Mouse (Mus musculus) megakaryocyte-erythroid progenitor cell, adult 5-6 weeks (primary cell): Measurements from ENCODE around the gene Eif3k. TPM values are rescaled to one million over a fixed set of nuclear protein-coding genes. Genes with fewer than 3 reads are reported as not detected.

Experiments
- ATAC-seq: replicated peaks from 2 replicates; pipeline ENCODE4 v1.8.0; 2016; ENCODE audit warnings: mild to moderate bottlenecking, inconsistent platforms; ENCODE audit not compliant: severe bottlenecking, poor library complexity, low FRiP score, low TSS enrichment
- total RNA-seq, 2 experiments: library from RNA; stranded (forward) in 1 of 2; stranded (reverse) in 1 of 2; fragments of 200-1000, 215-1000 nt in 1 of 2; fragments of >200 nt in 1 of 2; fragmentation: Nextera tagmentation in 1 of 2; gene quantifications; 2 replicates each; pipeline ENCODE4 v1.2.3; 2014 to 2017

Gene Eif3k
- total RNA-seq, 2 experiments from 2014 or later, result 454 to 499 TPM

DNA sequence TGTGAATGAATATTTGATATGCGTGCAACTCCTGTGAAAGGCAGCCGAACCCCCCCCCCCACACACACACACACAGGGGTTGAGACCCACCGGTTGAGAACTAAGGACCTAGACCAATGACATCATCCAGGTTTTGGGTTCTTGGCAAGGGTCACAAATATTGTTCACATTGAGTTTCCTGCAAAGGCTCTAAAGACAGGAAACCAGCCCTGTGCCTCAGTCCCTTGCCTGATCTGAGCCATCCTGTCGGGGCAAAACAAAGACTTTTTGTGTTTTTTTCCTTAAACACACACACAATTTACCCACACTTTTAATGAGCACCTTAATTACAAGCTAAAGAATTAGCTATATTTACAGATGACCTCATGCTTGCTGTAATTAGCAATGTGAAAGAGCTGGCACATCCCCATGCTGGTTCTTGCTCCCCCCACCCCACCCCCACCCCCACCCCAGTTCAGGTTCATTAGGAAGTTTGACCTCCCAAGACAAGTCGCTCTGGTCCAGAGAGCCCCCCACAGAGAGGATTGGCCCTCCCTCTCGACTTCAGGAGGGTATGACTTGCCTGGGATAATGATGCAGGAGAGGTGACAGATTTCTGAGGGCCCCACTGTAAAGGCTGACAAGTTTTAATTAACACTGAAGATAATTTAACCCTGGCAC is 36.8 kb downstream of the Eif3k start:
- no peak for ATAC-seq

GRCm38 (mm10) chr7:28943451-28944180 is 38.0 kb downstream of the Eif3k start:
- no peak for ATAC-seq

- no peak for ATAC-seq
Observed at GRCm38 (mm10) chr7:28941542-28941941, 40.1 kb downstream of the Eif3k start.

DNA sequence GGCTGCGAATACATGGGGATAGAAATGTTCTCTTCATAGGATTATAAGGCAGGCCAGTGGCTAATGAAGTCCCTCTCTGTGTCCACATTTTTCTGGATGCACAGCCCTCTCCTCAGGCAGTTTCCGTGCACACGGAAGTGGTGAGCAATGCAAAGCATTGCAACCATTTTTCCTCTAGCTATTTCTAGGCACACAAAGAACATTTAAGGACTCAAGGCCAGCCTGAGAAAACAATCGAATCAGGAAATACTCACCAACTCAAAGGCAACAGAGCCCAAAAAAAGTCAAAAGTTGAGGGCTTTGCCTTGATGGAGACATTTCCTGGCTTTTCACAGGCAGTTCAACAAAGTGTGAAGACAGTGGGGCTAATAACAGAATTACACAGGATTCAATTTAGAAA is 40.5 kb downstream of the Eif3k start:
- ATAC-seq, result no peak

DNA sequence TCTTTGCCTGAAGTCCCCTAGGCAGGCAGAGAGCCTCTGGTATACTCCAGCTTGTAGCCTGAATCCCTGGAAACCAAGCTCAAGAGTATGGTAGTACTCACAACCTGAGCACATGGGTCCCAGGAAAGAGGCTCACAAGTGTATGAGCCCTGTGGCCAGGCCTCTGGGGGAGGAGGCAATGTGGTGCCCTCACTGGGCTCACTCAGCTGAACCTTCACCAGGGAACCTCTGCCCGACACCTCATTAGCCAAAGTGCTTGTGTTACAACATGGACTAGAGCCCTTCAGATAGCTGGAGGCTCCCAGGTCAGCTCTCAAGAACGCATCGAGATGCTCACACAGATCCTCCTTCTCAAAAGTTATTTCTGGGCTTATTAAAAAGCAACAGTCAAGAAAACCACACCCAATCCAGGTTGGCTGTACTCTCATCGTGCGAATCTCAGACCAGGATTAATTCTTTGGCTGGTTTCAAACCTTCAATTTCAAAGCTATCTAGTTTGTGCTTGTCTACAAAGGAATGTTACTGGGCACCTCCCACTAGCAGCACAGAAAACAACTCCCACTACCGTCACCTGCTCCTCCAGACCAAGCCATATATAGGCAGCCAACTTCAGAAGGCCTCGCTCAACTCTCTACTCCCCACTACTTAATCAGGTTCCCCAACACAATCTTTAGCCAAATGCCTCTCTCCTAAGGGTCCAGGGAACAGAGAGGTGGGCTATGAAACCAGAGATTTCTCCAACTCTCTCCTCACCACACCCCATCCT is 42.1 kb downstream of the Eif3k start:
- ATAC-seq, result no peak

GRCm38 (mm10) chr7:28938654-28939053 is 43.0 kb downstream of the Eif3k start:
- ATAC-seq, result no peak

DNA sequence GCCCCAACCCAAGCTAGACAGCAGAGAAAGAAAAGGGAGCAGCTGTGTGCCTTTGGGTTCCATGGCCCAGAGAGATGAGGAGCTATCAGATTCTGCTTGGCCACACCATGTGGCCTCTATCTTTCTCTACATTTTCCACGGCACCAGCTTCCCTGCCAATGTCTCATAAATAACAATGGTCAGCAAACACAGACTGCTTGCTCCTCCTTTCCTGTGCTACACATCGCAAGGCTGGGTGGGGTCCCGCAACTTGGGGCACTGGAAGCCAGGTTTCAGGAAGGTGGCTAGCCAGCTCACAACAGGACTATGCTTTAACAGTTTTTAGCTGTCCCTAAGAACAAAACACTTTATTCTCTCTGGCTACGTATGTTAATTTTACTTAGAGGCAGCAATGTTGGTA is 44.9 kb downstream of the Eif3k start:
- no peak for ATAC-seq

- ATAC-seq, result no peak
Observed at GRCm38 (mm10) chr7:28933825-28934224, 47.8 kb downstream of the Eif3k start.

- no peak for ATAC-seq
Observed at GRCm38 (mm10) chr7:28932421-28933041, 49.1 kb downstream of the Eif3k start.

DNA sequence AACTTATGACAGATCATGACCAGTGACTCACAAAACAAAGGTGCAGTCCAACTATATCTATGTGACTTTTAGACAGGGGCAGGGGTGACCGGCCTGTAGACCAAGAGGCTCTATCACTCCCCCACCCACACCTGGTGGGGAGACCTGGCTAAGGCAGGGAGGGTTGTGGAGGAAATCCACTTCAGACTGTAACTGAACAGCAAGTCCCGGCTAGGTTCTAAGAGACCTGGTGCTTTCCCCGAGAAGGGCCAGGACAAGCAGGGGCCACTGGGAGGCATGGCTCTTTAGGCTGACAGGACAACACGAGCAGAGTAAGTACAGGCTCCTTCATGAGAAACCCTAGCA is 50.0 kb downstream of the Eif3k start:
- ATAC-seq, result no peak

DNA sequence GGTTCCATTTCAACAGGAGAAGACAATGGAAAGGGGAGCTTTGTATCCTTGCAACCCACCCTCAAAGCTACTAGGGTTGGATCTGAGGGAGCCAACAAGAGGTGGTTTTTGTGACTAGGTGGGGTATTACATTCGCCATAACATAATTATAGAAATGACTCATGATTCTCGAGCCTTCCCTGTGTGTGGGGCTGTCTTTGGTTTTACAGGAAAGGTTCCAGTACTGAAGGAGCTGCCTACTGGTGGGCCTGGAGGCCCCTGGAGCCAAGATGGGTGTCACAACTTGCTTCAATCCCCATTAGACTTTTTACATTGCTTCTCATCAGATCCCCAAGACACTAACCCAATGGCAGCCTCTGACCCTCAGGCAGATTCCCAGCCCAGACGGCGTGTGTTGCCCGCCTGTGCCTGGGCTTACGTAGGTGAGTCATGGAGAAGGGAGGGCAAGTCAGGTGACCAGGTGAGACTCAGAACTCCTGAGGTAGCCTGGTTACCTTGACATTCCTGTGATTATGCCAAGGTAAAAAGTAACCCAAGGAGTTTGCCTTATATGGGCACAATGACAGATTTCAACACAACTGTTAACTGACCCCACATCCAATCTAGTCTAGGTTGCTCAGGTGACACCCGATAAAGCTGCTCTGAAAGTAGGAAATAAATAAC is 50.5 kb downstream of the Eif3k start:
- no peak for ATAC-seq

GRCm38 (mm10) chr7:28930320-28931031 is 51.2 kb downstream of the Eif3k start:
- ATAC-seq, result no peak

DNA sequence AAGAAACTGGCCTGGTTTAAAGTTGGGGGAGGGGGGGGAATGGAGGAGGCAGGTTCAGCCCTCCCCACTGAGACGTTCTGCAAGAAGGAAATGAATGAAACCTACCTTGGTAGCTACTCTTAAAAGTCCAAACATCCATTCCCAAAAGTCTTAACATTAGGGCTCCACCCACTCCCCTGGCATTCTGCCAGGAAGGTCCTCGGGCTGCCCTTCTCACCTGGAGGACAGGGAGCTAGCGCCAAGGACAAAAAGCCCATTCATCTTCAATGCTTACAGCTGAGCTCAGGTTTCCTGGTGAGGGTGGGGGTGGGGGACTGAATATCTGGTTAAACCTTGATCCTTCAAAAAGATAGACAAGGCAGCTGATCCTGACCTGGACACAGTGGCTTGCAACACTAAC is 52.3 kb downstream of the Eif3k start:
- no peak for ATAC-seq

DNA sequence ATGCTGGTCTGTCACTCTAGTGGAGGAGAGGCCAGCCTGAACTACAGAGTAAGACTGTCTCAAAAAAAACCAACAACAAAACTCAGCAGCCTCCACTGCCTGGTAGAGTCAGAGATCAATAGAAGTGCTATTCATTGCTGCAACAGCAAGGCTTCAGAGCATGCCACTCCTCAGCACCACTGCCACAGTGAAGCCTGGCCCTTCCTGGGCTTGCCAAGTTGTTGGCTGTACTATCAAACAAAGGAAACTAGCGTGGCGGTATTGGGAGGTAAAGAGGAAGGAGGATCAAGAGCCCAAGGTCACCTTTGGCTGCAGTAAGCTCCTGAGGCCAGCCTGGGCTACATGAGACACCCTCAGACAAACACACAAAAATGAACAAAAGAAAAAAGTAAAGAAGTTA is 55.5 kb downstream of the Eif3k start:
- ATAC-seq, result no peak

GRCm38 (mm10) chr7:28925317-28925716 is 56.3 kb downstream of the Eif3k start:
- ATAC-seq, result no peak

DNA sequence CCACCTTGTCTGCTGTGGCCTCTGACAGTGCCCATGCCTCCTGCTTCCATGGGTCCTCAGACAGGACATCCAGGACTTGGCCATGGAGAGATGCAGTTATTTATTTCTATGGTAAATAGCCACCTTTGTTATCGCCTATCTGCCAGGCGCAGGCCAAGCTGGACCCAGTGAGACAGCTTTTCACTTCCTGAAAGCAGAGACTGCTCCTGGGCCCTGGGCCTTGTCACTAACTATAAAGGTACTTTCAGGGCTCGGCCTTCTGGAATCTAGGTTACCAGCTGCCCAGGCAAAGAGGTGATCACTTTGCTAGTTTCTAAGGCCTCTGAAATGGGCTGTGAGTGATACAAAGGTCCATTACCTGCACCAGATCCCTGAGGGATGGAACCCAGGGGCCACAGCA is 56.9 kb downstream of the Eif3k start:
- no peak for ATAC-seq

GRCm38 (mm10) chr7:28923865-28924291 is 57.8 kb downstream of the Eif3k start:
- no peak for ATAC-seq

DNA sequence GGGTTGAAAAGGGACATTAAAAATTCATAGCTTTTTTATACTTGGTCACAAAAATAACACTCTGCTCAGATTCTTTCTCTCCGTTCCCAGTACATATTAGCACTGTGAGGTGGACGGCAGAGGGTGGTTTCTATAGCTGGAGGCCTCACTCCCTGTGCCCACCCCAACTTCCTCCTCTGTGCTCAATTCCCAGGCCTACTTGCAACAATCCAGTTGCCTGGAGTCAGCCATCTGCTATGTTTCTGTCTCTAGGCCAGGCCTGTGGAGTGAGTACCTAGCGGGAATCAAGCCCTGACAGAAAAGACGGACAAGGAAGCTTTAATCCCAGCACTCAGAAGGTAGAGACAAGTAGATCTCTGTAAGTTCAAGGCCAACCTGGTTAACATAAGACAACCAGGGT is 59.1 kb downstream of the Eif3k start:
- ATAC-seq, result no peak
